Comparison of ENCODE assay signal across 9 mouse cellular contexts in the genomic region with DNA sequence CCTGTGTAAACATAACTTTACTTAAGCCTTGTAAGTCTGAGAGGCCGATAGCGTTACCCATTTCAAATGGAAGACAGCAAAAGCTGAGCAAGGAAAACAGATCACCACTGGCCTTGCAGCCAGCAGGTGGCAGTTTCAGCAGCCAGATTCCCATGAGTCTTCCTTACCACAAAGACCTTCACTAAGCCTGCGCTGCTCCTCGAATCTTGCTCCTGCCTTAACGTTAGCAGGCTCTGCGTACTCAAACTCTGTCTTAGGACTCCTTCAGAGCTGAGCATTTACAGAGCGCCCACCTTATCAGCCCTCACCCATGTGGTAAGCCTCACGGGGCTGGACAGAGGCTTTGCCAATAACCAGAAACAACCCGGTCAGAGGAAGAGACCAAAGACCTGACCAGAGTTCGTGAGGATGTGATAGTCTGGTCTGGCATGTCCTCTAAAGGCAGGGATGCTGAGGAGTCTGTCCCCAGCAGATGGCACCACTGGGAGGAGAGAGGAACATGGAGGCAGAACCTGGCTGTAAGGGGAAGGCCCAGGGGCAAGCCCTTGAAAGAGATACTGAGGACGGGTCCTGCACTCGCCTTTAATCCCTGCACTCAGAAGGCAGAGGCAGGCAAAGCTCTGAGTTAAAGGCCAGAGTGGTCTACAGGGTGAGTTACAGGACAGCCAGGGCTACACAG. TPM values are rescaled to one million over a fixed set of nuclear protein-coding genes. Genes with fewer than 3 reads are reported as not detected.
A peak's percentile ranks its signal among the peaks of the same experiment; 100 is the strongest.
DNase-seq lines count a peak whose midpoint lies in the region; ATAC-seq and TF ChIP-seq lines count a peak whose summit lies in the region.
"Had no signal": no experiment of that assay in that cellular context is flagged by ENCODE, and none has a peak within 500 bp of the region (broad histone marks: within the 10 kb centered on the region; RNA-seq: fewer than 3 reads in every experiment).

No protein-coding gene starts in this region.

- TF ChIP-seq CTCF in kidney, adult 2 months (conservative IDR thresholded peaks at IDR 0.05; ENCODE audit: insufficient read depth, insufficient read length, low read depth, low read length): peak; percentile 57

- no peak overlapping the region for H3K4me3 ChIP-seq in kidney, adult 2 months (ENCODE audit: insufficient read depth, low read depth, low read length)
- H3K4me3 ChIP-seq: lung, embryonic 15.5 days had no signal

- no peak overlapping the region for H3K27ac ChIP-seq in kidney, adult 2 months (ENCODE audit: insufficient read depth, low read depth, low read length)
- H3K27ac ChIP-seq: lung, embryonic 15.5 days had no signal

- no peak for TF ChIP-seq POLR2A in kidney, adult 2 months (IDR thresholded peaks at IDR 0.05; ENCODE audit: low read depth, low read length)

- 54% methylated on average over 12 of the region's 12 CpGs for WGBS in kidney, adult 2 months

- H3K36me3 ChIP-seq in kidney, adult 2 months (ENCODE audit: control insufficient read depth, insufficient read depth, low read length): no peaks in the 10 kb centered on the region
- H3K36me3 ChIP-seq: lung, embryonic 15.5 days had no signal

- H3K27me3 ChIP-seq in kidney, adult 2 months (replicated peaks; ENCODE audit: control insufficient read depth, insufficient read depth, low read length): no peaks in the 10 kb centered on the region
- H3K27me3 ChIP-seq: lung, embryonic 15.5 days had no signal

- H3K4me1 ChIP-seq in kidney, adult 2 months (ENCODE audit: control insufficient read depth, insufficient read depth, low read length): no peaks in the 10 kb centered on the region

- ATAC-seq in erythroid progenitor cell, adult 5-6 weeks (replicated peaks; ENCODE audit: low FRiP score, poor library complexity, severe bottlenecking): no peak

- DNase-seq in 416B (ENCODE audit: low read depth): peak; percentile 37
- peak; percentile 84 for DNase-seq in ZHBTc4 (ENCODE audit: low read depth, low spot score)
- DNase-seq in cerebellum, postnatal 36 days: peak; percentile 36 to 43
- peak; percentile 24 for DNase-seq in heart, adult 8-10 months (ENCODE audit: low spot score)
- DNase-seq in kidney, adult 2 months: peak; percentile 33
- DNase-seq in lung, adult 18-20 months: peak; percentile 19 to 26
- DNase-seq in ovary, postnatal 36 days (ENCODE audit: low spot score): peak; percentile 74

RNA-seq across cellular contexts. Expression of a gene that starts 33.5 kb away (rescaled TPM):
- 1 to 10 TPM; 8.0 to 9.2 (median 8.6) TPM for total RNA-seq in heart, adult 8-10 months (2022)
- polyA plus RNA-seq in kidney, adult 2 months (2012; rRNA removed): 2.2 and 2.6 TPM in 2 replicates
- total RNA-seq in erythroid progenitor cell, adult 5-6 weeks (2015; ENCODE audit: low replicate concordance): not detected in 2 replicates
- total RNA-seq in erythroid progenitor cell, adult 5-6 weeks (2017; ENCODE audit: low replicate concordance): not detected in 2 replicates

Comparison
In these comparisons a context has a peak if more than half of its experiments do, and no peak if none do; other contexts are left out.
1. DNase-seq: peak in every context shown above with its lines; median percentile 84 in ZHBTc4; 74 in ovary, postnatal 36 days; 40 in cerebellum, postnatal 36 days; 37 in 416B; 33 in kidney, adult 2 months; 24 in heart, adult 8-10 months; 22 in lung, adult 18-20 months.
2. RNA of a gene that starts 33.5 kb away (total RNA-seq): 8.0 to 9.2 TPM in heart, adult 8-10 months; not detected in erythroid progenitor cell, adult 5-6 weeks; every median in the first group is over 4 times any median in the second.